Mouse (Mus musculus): ENCODE results near the gene 1810049J17Rik. TPM values are rescaled to one million over a fixed set of nuclear protein-coding genes. Genes with fewer than 3 reads are reported as not detected.

1810049J17Rik gene
- polyA plus RNA-seq, 1 experiment from 2014 or later = 1.3 TPM

- Histone ChIP-seq H3K9me3 (no peaks in the 10 kb centered on the region), H3K27ac (replicated peaks) (peak overlapping the region; percentile 33; the same call in 1 of the 2 replicates), H3K36me3 (peaks cover 39% of the 10 kb centered on the region), H3K4me2 (no peak overlapping the region), H3K4me1 (peaks cover 36% of the 10 kb centered on the region), H3K4me3 (no peak overlapping the region), H3K27me3 (replicated peaks) (no peaks in the 10 kb centered on the region), H3K9ac (no peak overlapping the region)
- no peak for ATAC-seq (ENCODE audit: extremely low read depth, insufficient number of reproducible peaks, low FRiP score, low TSS enrichment)
- WGBS = 39% methylated on average over 4 of the region's 4 CpGs
These were observed 19.7 kb upstream of the 1810049J17Rik start for GRCm38 (mm10) chr15:12341401-12341758.

- Histone ChIP-seq H3K4me2 (no peak overlapping the region), H3K4me1 (peaks cover 41% of the 10 kb centered on the region), H3K4me3 (no peak overlapping the region), H3K36me3 (peaks cover 34% of the 10 kb centered on the region), H3K27ac (replicated peaks) (peak overlapping the region; percentile 33; the same call in 1 of the 2 replicates), H3K27me3 (replicated peaks) (no peaks in the 10 kb centered on the region), H3K9me3 (no peaks in the 10 kb centered on the region), H3K9ac (no peak overlapping the region)
- 45% methylated on average over 5 of the region's 5 CpGs for WGBS
- no peak for ATAC-seq (ENCODE audit: extremely low read depth, insufficient number of reproducible peaks, low FRiP score, low TSS enrichment)
These were observed 19.1 kb upstream of the 1810049J17Rik start for GRCm38 (mm10) chr15:12340536-12341400.

DNA sequence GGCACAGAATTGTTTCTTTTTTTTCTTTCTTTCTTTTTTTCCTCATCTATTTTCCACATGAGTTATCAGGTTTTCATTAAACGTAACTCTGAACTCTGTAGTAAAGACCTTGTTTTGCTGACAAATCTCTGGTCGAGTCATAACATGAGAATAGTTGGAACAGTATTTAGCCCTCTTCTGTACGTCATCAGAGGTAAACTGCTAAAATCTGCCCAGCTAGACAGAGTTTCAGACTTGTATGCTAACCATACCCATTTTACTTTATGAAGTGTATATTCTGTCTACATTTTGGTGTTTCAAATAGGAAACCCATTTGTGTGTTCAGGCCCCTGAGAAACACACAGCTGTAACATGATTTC is 16.1 kb upstream of the 1810049J17Rik start:
- no peak for ATAC-seq (ENCODE audit: extremely low read depth, insufficient number of reproducible peaks, low FRiP score, low TSS enrichment)
- Histone ChIP-seq H3K9me3 (no peaks in the 10 kb centered on the region), H3K36me3 (peaks cover 7% of the 10 kb centered on the region), H3K4me3 (no peak overlapping the region), H3K9ac (no peak overlapping the region), H3K27me3 (replicated peaks) (no peaks in the 10 kb centered on the region), H3K4me1 (peaks cover 56% of the 10 kb centered on the region), H3K4me2 (no peak overlapping the region), H3K27ac (replicated peaks) (peak overlapping the region; percentile 42; the same call in 1 of the 2 replicates)
- 53% methylated on average over 3 of the region's 3 CpGs for WGBS

DNA sequence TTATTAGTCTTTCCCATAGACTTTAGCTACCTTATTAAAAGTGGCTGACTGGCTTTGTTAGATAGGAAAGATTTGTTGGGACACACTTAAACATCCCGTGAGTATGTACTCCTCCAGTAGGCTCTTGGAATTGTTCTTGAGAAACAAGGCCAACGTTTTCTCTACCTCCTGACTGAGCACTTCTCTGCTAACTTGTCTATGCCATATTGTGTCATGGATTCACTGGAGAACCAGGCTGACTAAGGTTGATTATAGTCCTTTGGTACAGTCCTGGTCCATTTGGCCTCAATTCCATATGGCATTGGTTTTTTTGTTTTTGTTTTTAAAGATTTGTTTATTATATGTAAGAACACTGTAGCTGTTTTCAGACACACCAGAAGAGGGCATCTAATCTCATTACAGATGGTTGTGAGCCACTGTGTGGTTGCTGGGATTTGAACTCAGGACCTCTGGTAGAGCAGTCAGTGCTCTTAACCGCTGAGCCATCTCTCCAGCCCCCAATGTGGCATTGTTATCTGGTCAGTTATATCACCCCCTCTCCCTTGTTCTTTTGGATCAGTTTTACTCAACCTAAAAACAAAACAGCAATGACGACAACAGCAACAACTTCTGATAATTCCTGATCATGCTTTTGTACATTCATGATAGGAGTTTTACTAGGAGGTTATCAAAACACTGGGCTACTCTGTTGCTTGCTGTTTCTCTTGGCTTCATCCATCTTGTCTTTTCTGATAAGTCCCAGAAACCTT is 15.5 kb upstream of the 1810049J17Rik start:
- peaks cover 60% of the 10 kb centered on the region for H3K4me1 ChIP-seq
- ATAC-seq (ENCODE audit: extremely low read depth, insufficient number of reproducible peaks, low FRiP score, low TSS enrichment) = no peak

DNA sequence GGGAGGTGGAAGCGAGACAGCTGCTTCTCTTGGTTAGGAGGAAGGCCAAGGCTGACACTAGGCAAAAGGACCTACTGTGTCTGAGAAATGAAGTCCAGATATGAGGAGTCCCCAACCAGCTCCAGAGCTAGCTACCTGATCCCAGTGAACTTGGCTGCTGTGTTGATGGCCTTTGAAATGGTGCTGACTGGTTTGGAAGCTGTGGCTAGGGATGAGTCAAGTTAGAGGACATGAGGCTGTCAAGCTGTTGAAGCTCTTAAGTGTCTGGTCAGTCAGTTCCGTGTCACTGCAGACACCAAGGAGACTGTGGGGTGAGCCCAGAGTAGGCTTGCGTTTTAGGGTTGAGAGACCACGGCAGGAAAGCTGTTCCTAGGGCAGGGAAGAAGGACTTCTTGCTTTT is 12.7 kb upstream of the 1810049J17Rik start:
- no peak overlapping the region for H3K9ac ChIP-seq
- peaks cover 70% of the 10 kb centered on the region for H3K4me1 ChIP-seq
- H3K4me3 ChIP-seq = no peak overlapping the region
- WGBS = 68% methylated on average over 4 of the region's 4 CpGs
- ATAC-seq (ENCODE audit: extremely low read depth, insufficient number of reproducible peaks, low FRiP score, low TSS enrichment) = no peak
- no peaks in the 10 kb centered on the region for H3K9me3 ChIP-seq
- H3K36me3 ChIP-seq = no peaks in the 10 kb centered on the region
- no peak overlapping the region for H3K27ac ChIP-seq (replicated peaks)
- H3K4me2 ChIP-seq = no peak overlapping the region
- no peaks in the 10 kb centered on the region for H3K27me3 ChIP-seq (replicated peaks)

More for the DNA sequence above, 15.5 kb upstream of the 1810049J17Rik start:
- Histone ChIP-seq H3K27ac (replicated peaks) (no peak overlapping the region), H3K9me3 (no peaks in the 10 kb centered on the region), H3K4me3 (no peak overlapping the region), H3K9ac (no peak overlapping the region), H3K36me3 (peaks cover 4% of the 10 kb centered on the region), H3K4me2 (no peak overlapping the region), H3K27me3 (replicated peaks) (no peaks in the 10 kb centered on the region)
- WGBS = 70% methylated on average over 4 of the region's 4 CpGs

DNA sequence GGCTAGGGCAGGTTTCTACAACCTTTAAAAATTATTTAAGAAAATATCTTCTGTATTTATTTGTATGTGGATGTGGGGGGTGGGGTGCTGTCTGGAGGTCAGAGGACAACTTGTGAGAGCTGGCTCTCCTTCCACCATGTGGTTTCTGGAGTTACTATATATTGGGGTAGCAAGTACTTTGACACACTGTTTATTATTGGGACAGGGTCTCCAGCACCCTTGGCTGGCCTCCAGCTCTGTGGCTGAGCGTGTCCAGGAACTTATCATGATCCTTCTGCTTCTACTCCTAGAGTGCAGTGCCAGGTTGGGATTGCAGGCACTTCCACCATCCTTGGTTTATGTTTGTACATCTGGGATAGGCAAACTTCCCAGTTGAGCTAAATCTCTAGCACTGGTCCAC is 9.6 kb upstream of the 1810049J17Rik start:
- H3K4me1 ChIP-seq = peaks cover 55% of the 10 kb centered on the region
- no peak overlapping the region for H3K9ac ChIP-seq
- no peak overlapping the region for H3K4me3 ChIP-seq
- no peaks in the 10 kb centered on the region for H3K9me3 ChIP-seq
- 16% methylated on average over 1 of the region's 1 CpGs for WGBS
- peak overlapping the region; percentile 9; the same call in 1 of the 2 replicates for H3K27ac ChIP-seq (replicated peaks)
- no peaks in the 10 kb centered on the region for H3K27me3 ChIP-seq (replicated peaks)
- ATAC-seq (ENCODE audit: extremely low read depth, insufficient number of reproducible peaks, low FRiP score, low TSS enrichment) = no peak
- H3K4me2 ChIP-seq = no peak overlapping the region
- peaks cover 5% of the 10 kb centered on the region; the same call in 1 of the 2 replicates for H3K36me3 ChIP-seq

DNA sequence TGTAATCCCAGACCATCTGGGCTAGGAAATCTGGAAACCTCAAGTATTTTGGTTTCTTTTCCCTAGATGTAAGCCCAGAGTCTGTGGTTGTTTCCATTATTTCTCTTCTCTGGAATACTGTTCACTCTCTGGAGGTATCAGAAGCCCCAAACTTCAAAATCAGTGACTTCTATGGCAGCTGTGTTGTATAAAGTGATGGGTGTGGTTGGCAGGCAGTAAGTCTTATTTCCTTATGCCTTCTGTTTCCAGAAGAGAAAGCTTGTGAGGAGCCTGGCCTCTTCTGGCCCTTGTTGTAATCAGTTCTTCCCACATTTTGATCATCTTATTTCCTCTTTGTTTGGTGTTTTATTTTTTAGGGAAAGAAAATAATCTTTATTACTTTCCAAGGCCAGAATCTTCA is 9.2 kb upstream of the 1810049J17Rik start:
- Histone ChIP-seq H3K4me1 (peaks cover 56% of the 10 kb centered on the region), H3K9ac (no peak overlapping the region), H3K4me3 (no peak overlapping the region), H3K27me3 (replicated peaks) (no peaks in the 10 kb centered on the region), H3K9me3 (no peaks in the 10 kb centered on the region), H3K4me2 (no peak overlapping the region), H3K36me3 (peaks cover 6% of the 10 kb centered on the region; the same call in 1 of the 2 replicates), H3K27ac (replicated peaks) (peak overlapping the region; percentile 69)
- ATAC-seq (ENCODE audit: extremely low read depth, insufficient number of reproducible peaks, low FRiP score, low TSS enrichment) = no peak

DNA sequence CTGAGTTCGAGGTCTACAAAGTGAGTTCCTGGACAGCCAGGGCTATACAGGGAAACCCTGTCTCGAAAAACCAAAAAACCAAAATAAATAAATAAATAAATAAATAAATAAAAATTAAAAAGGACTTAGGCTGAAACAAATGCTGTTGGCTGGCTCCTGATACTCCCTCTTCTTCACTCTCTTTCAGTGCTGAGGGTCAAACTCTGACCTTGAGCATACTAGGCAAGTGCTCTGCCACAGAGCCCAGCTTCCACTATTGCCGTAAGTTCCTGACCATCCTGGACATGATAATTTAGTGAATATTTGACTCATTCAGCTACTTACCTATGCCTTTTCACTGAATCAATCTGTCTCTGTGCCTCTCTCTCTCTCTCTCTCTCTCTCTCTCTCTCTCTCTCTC is 8.7 kb upstream of the 1810049J17Rik start:
- Histone ChIP-seq H3K36me3 (peaks cover 11% of the 10 kb centered on the region; the same call in 1 of the 2 replicates), H3K27me3 (replicated peaks) (no peaks in the 10 kb centered on the region), H3K9me3 (no peaks in the 10 kb centered on the region), H3K4me2 (no peak overlapping the region), H3K4me3 (no peak overlapping the region), H3K9ac (peak overlapping the region; percentile 19; the same call in 1 of the 2 replicates), H3K4me1 (peaks cover 59% of the 10 kb centered on the region), H3K27ac (replicated peaks) (peak overlapping the region; percentile 69)
- WGBS = 66% methylated on average over 3 of the region's 3 CpGs
- no peak for ATAC-seq (ENCODE audit: extremely low read depth, insufficient number of reproducible peaks, low FRiP score, low TSS enrichment)

- Histone ChIP-seq H3K27ac (replicated peaks) (no peak overlapping the region), H3K9ac (peak overlapping the region; percentile 99), H3K36me3 (peaks cover 20% of the 10 kb centered on the region; the same call in 1 of the 2 replicates), H3K4me1 (peaks cover 44% of the 10 kb centered on the region), H3K4me3 (peak overlapping the region; percentile 89), H3K4me2 (peak overlapping the region; percentile 75), H3K27me3 (replicated peaks) (0 out of 2 replicates have a peak, but pooled peaks cover 4% of the 10 kb centered on the region), H3K9me3 (no peaks in the 10 kb centered on the region)
- WGBS = 70% methylated on average over 1 of the region's 1 CpGs
- ATAC-seq (ENCODE audit: extremely low read depth, insufficient number of reproducible peaks, low FRiP score, low TSS enrichment) = no peak
These were observed 2.6 kb upstream of the 1810049J17Rik start for GRCm38 (mm10) chr15:12324326-12324725.

DNA sequence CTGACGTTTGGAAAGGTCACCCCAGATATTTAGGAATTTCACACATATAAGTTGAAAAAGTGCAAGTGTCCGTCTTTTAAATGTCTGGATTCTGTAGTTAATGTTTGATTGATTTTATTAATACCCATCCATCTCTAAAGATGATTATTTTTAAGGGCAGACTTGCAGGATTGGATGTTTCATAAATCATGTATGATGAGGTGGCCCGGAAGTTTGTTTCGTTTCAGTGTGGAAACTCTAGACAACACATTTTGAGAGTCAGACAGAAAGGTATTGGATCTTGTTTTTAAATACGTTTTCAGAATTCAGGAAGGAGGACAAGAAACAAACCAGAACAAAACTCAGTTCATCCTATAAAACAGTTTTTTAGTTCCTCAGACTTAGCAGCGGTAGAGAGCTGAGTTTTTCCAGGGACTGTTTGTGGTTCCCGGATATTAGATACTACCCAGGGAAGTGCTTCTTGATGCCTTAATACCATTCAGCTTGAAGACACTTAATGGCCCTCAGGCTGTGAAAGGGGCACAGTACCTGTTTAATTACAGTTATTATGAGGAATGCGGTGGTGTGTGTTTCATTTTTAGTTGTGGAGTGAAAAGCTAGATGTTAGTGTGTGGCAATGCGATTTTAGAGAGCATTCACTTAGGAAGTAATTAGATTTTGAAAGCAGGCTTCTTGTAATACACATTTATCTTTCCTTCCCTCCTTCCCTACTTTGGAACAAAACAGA is 1.1 kb upstream of the 1810049J17Rik start:
- peaks cover 19% of the 10 kb centered on the region; the same call in 1 of the 2 replicates for H3K36me3 ChIP-seq
- H3K4me2 ChIP-seq = peak overlapping the region; percentile 75
- H3K27me3 ChIP-seq (replicated peaks) = peaks cover 4% of the 10 kb centered on the region; the same call in 1 of the 2 replicates
- H3K9me3 ChIP-seq = no peaks in the 10 kb centered on the region
- 15% methylated on average over 9 of the region's 9 CpGs for WGBS
- H3K4me1 ChIP-seq = peaks cover 41% of the 10 kb centered on the region
- peak overlapping the region; percentile 95 for H3K27ac ChIP-seq (replicated peaks)
- ATAC-seq (ENCODE audit: extremely low read depth, insufficient number of reproducible peaks, low FRiP score, low TSS enrichment) = no peak
- peak overlapping the region; percentile 99 for H3K9ac ChIP-seq
- peak overlapping the region; percentile 89 for H3K4me3 ChIP-seq

All from heart, embryonic 13.5 days (tissue).